ENCODE assay signal across 8 mouse cellular contexts in genomic region chr2:150786251-150787180, GRCm38 (mm10). TPM values are rescaled to one million over a fixed set of nuclear protein-coding genes. Genes with fewer than 3 reads are reported as not detected.
DNase-seq lines count a peak whose midpoint lies in the region; ATAC-seq and TF ChIP-seq lines count a peak whose summit lies in the region.

Pygb (plus strand) TSS chr2:150786735.

- H3K36me3 ChIP-seq in G1E (replicated peaks): peaks cover 2% of the 10 kb centered on the region
- no peaks in the 10 kb centered on the region for H3K36me3 ChIP-seq in forebrain, embryonic 15.5 days
- H3K36me3 ChIP-seq in lung, embryonic 14.5 days (ENCODE audit: insufficient read depth): peaks cover 3% of the 10 kb centered on the region; the same call in 1 of the 2 replicates

- ATAC-seq in G1E (ENCODE audit: extremely low read depth, insufficient number of reproducible peaks, low FRiP score, poor library complexity, severe bottlenecking): peak; percentile 95
- peak; percentile 98 for ATAC-seq in forebrain, embryonic 15.5 days (replicated peaks)
- peak; percentile 96 for ATAC-seq in lung, embryonic 14.5 days (ENCODE audit: insufficient read depth)

- peak within 1 kb of the TSS; percentile 50 for H3K4me2 ChIP-seq in forebrain, embryonic 15.5 days (replicated peaks)
- H3K4me2 ChIP-seq in lung, embryonic 14.5 days: peak within 1 kb of the TSS; percentile 80

- peaks cover 35% of the 10 kb centered on the region for H3K4me1 ChIP-seq in G1E (ENCODE audit: insufficient read depth, low read depth, low read length)
- peaks cover 27% of the 10 kb centered on the region for H3K4me1 ChIP-seq in forebrain, embryonic 15.5 days
- no peaks in the 10 kb centered on the region; the same call in 1 of the 2 replicates for H3K4me1 ChIP-seq in lung, embryonic 14.5 days (ENCODE audit: insufficient read depth)
- H3K4me1 ChIP-seq in olfactory bulb, adult 2 months (ENCODE audit: control insufficient read depth, insufficient read depth, low read length): peaks cover 11% of the 10 kb centered on the region

- peak within 1 kb of the TSS; percentile 68 for H3K9ac ChIP-seq in forebrain, embryonic 15.5 days (replicated peaks)
- H3K9ac ChIP-seq in lung, embryonic 14.5 days: peak within 1 kb of the TSS; percentile 65

- peak; percentile 85 for DNase-seq in G1E (ENCODE audit: low spot score)
- peak; percentile 85 for DNase-seq in cerebellum, adult 11-12 months
- DNase-seq in heart, postnatal 25 days (ENCODE audit: low spot score): peak; percentile 69
- DNase-seq in layer of hippocampus, adult 18-20 months (ENCODE audit: low spot score in 2 of 2): peak; percentile 82 to 90
- DNase-seq in lung, embryonic 14.5 days: peak; percentile 96
- DNase-seq in thymus, postnatal 10 days (ENCODE audit: low spot score in 2 of 2): peak; percentile 65 to 77

- TF ChIP-seq CTCF in G1E (IDR thresholded peaks at IDR 0.05; ENCODE audit: low read depth, low read length): no peak
- peak; percentile 10; the same call in 1 of the 2 replicates for TF ChIP-seq CTCF in lung, embryonic 14.5 days (IDR thresholded peaks at IDR 0.05; ENCODE audit: low read depth)
- no peak for TF ChIP-seq CTCF in olfactory bulb, adult 2 months (IDR thresholded peaks at IDR 0.05; ENCODE audit: insufficient read depth, low read depth, low read length)

- intact Hi-C loops in heart, postnatal 25 days (cut with DNase I): loop anchor here (2.0 to 5.0 kb wide), 2 partner anchors 38 to 119 kb away; partner anchors contain the start of genes Acss1 and Entpd6

- H3K9me3 ChIP-seq in G1E (replicated peaks): no peaks in the 10 kb centered on the region
- no peaks in the 10 kb centered on the region for H3K9me3 ChIP-seq in forebrain, embryonic 15.5 days
- H3K9me3 ChIP-seq in lung, embryonic 14.5 days (ENCODE audit: low read depth, low read length): no peaks in the 10 kb centered on the region

- peak within 1 kb of the TSS; percentile 62 for H3K27ac ChIP-seq in forebrain, embryonic 15.5 days (replicated peaks)
- H3K27ac ChIP-seq in lung, embryonic 14.5 days (ENCODE audit: low read depth): peak within 1 kb of the TSS; percentile 69; the same call in 1 of the 2 replicates
- peak within 1 kb of the TSS; percentile 47; the same call in 1 of the 2 replicates for H3K27ac ChIP-seq in olfactory bulb, adult 2 months (ENCODE audit: insufficient read depth, low read depth, low read length)

- H3K4me3 ChIP-seq in G1E (ENCODE audit: low read depth, low read length): peak within 1 kb of the TSS; percentile 97
- H3K4me3 ChIP-seq in forebrain, embryonic 15.5 days: peak within 1 kb of the TSS; percentile 73
- peak within 1 kb of the TSS; percentile 68 for H3K4me3 ChIP-seq in lung, embryonic 14.5 days (ENCODE audit: low read depth, low read length)
- peak within 1 kb of the TSS; percentile 95 for H3K4me3 ChIP-seq in olfactory bulb, adult 2 months (ENCODE audit: insufficient read depth, low read depth, low read length)

- H3K27me3 ChIP-seq in G1E (ENCODE audit: insufficient read depth, low read length): no peaks in the 10 kb centered on the region; the same call in none of the 2 replicates
- no peaks in the 10 kb centered on the region for H3K27me3 ChIP-seq in forebrain, embryonic 15.5 days
- no peaks in the 10 kb centered on the region for H3K27me3 ChIP-seq in lung, embryonic 14.5 days (ENCODE audit: insufficient read depth, low read length)

- WGBS in forebrain, embryonic 15.5 days: 3% methylated on average over 58 of the region's 58 CpGs
- 1% methylated on average over 55 of the region's 58 CpGs for WGBS in lung, embryonic 14.5 days
- 3% methylated on average over 58 of the region's 58 CpGs for WGBS in olfactory bulb, adult 2 months

- peak; percentile 89 for TF ChIP-seq POLR2A in olfactory bulb, adult 2 months (IDR thresholded peaks at IDR 0.05; ENCODE audit: insufficient read depth, low read depth, low read length)

RNA-seq across cellular contexts. Expression of gene Pygb, which starts in this region (rescaled TPM):
- 7.3 and 15.8 TPM in 2 replicates for total RNA-seq in G1E (2014; fragmentation: Nextera tagmentation)
- total RNA-seq in G1E (2017): 18.6 and 21.0 TPM in 2 replicates
- 7.9 and 10.6 TPM in 2 replicates for polyA plus RNA-seq in G1E (2012)
- 93.0 and 99.8 TPM in 2 replicates for polyA plus RNA-seq in forebrain, embryonic 15.5 days (2015; fragmentation: Nextera tagmentation; extraction: Ambion mirVana)
- total RNA-seq in heart, postnatal 25 days (2021): 100 to 1,000 TPM; 444 to 470 TPM
- 100 to 1,000 TPM; 210 to 214 TPM for total RNA-seq in layer of hippocampus, adult 18-20 months (2021)
- 52.6 and 58.3 TPM in 2 replicates for polyA plus RNA-seq in lung, embryonic 14.5 days (2014; fragmentation: Nextera tagmentation; extraction: Ambion mirVana)
- polyA plus RNA-seq in olfactory bulb, adult 2 months (2012; ENCODE audit: insufficient read depth, insufficient read length, low replicate concordance, missing spikeins): not detected in 2 replicates

Comparison
In these comparisons a context has a peak if more than half of its experiments do, and no peak if none do; other contexts are left out.
1. Peak in every context shown above with its lines: DNase-seq, ATAC-seq, H3K4me3 ChIP-seq and H3K27ac ChIP-seq.
2. RNA of gene Pygb (total RNA-seq): 444 to 470 TPM in heart, postnatal 25 days and 210 to 214 TPM in layer of hippocampus, adult 18-20 months; 7.3 to 21.0 TPM in G1E; every median in the first group is over 4 times any median in the second.